Mouse (Mus musculus): ENCODE measurements around the gene Krtap31-1.

GRCm38 (mm10) chr11:99935991-99936390 is 28.3 kb downstream of the Krtap31-1 start, which contains the start of gene Krtap31-2:
- no peak for TF ChIP-seq CTCF (IDR thresholded peaks at IDR 0.05; ENCODE audit: borderline replicate concordance, extremely low read depth, insufficient read depth, insufficient read length)
- no peak for TF ChIP-seq POLR2A (IDR thresholded peaks at IDR 0.05; ENCODE audit: borderline replicate concordance, extremely low read depth, insufficient read depth, insufficient read length, poor library complexity, severe bottlenecking)

Data from brain, embryonic 14.5 days (tissue).